Mouse (Mus musculus) erythroblast, embryonic 14.5 days (primary cell): Measurements from ENCODE around the gene Arnt.

Experiments
- GATA1 ChIP-seq: IDR thresholded peaks from 2 replicates; pipeline ENCODE4 v1.6.1; 2012; ENCODE audit warnings: low read length, inconsistent platforms, mixed read lengths
- TAL1 ChIP-seq: IDR thresholded peaks from 3 replicates; pipeline ENCODE4 v1.6.1; 2012; ENCODE audit warnings: low read length, inconsistent platforms, mixed read lengths

GRCm38 (mm10) chr3:95533364-95533763, 99.2 kb downstream of the Arnt start:
- TF ChIP-seq GATA1: no peak
- no peak for TF ChIP-seq TAL1
